Mouse (Mus musculus) ZHBTc4 (cell line): ENCODE results near the gene Gsk3a.
A peak's percentile ranks its signal among the peaks of the same experiment; 100 is the strongest.
"Not testable (repeated sequence)": the region's sequence is repeated elsewhere in the genome, so short reads cannot be mapped to it uniquely, and the experiment has no call there.

Experiments used
- DNase-seq: peaks from one replicate; pipeline ENCODE4 v3.0.0-alpha.2; 2011; ENCODE audit warnings: low read depth, low spot score

The Gsk3a gene

DNA sequence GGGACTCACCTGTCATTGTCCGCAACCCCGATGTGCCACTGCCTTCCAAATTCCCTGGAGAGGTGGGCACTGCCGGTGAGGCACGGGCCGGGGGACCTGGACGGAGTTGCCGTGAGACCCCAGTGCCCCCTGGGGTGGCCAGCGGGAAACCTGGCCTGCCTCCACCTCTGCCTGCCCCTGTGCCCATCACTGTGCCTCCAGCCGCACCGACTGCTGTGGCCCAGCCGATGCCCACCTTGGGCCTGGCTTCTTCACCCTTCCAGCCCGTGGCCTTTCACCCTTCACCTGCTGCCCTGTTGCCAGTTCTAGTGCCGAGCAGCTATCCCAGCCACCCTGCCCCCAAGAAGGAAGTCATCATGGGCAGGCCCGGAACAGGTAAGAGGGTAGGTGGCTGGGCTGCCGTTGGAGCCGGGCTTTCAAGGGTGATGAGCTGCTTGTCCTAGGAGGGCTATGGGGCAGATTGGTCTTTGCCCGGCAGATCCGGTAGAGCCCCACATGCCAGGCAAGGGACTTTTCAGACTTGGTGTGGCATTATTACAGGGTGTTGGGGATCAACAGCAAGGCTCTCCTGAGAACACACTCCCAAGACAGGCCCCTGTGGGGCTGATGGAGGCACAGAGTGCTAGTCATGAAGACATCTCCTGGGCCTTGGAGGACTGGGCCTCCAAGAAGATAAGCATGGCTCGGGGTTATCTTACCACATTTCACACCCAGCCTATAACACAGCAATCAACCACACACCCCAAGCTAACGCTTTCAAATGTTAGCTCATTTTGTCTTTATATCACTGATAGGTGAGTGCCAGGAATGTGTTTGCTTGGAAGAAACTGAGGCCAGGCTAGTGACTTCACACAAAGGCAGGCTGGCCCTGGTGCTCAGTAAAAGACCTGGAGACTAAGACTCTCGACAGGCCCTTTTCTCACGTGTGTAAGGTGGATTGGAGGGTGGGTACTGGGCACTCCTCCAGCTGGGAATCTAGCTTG, 35.9 kb upstream of the Gsk3a start:
- DNase-seq = no peak

- no peak for DNase-seq
These were observed 35.0 kb upstream of the Gsk3a start for GRCm38 (mm10) chr7:25272445-25273258.

- DNase-seq = no peak
These were observed 34.2 kb upstream of the Gsk3a start for GRCm38 (mm10) chr7:25271651-25272444.

GRCm38 (mm10) chr7:25270652-25271633, 33.3 kb upstream of the Gsk3a start:
- no peak for DNase-seq

- no peak for DNase-seq
These were observed 32.1 kb upstream of the Gsk3a start for GRCm38 (mm10) chr7:25269545-25270271.

- no peak for DNase-seq
These were observed 31.4 kb upstream of the Gsk3a start for GRCm38 (mm10) chr7:25269029-25269428.

DNA sequence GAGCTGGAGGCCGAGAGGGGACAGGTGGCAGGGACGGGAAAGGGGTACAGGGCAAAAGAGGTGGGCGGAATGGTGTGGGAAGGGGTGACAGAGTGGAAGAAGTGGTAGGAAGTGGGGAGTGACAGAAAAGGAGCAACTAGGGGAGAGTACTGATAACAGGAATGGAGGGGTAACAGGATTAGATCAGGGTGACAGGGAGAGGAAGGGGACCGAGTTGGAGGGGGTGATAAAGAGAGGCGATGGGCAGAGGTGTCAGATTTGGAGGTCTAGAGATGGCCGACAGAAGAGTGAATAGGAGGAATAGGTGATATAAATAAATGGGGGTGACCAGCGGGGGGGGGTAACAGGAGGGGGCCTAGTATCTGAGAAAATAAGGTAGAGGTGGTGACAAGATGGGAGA, 30.9 kb upstream of the Gsk3a start:
- no peak for DNase-seq

GRCm38 (mm10) chr7:25267751-25268463, 30.3 kb upstream of the Gsk3a start:
- peak; percentile 100 for DNase-seq

- peak; percentile 100 for DNase-seq
These were observed 29.7 kb upstream of the Gsk3a start, which contains the start of gene Cic for GRCm38 (mm10) chr7:25267301-25267750. Gene Cic (plus strand): TSS chr7:25267704.

- DNase-seq = no peak
These were observed 28.7 kb upstream of the Gsk3a start for GRCm38 (mm10) chr7:25266180-25266962.

DNA sequence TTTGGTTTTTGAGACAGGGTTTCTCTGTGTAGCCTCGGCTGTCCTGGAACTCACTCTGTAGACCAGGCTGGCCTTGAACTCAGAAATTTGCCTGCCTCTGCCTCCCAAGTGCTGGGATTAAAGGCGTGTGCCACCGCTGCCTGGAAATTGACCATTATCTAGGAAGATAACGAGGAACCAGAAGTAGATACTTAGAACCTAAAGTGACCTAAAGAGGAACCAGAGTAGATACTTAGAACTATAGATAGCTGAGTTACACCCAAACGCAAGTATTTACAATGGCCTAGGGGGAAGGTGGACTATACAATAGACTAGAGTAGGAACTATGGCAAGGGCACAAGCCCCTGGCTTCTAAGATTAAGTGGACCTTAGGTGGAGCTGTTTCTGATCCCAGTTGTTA, 28.1 kb upstream of the Gsk3a start:
- not testable (repeated sequence) for DNase-seq

GRCm38 (mm10) chr7:25263968-25264870, 26.6 kb upstream of the Gsk3a start:
- peak; percentile 92 for DNase-seq

DNA sequence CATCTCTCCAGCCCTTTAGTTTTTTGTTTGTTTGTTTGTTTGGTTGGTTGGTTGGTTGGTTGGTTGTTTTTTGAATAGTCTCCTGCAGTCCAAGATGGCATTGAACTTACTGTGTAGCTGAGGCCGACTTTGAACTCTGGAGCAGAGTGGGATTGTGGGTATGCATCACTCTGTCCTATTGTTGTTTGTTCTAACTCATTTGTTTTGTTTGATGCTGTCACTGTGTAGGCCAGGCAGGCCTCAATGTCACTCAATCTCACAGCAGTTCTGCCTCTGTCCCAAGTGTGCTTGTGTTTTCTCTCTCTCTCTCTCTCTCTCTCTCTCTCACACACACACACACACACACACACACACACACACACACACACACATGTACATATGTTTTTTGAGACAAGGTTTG, 24.2 kb upstream of the Gsk3a start:
- DNase-seq = peak; percentile 56

GRCm38 (mm10) chr7:25251822-25252221, 14.2 kb upstream of the Gsk3a start:
- no peak for DNase-seq

GRCm38 (mm10) chr7:25251071-25251791, 13.6 kb upstream of the Gsk3a start:
- peak; percentile 82 for DNase-seq
